Mouse (Mus musculus): ENCODE data around the gene Thrb.

GRCm38 (mm10) chr14:17905627-17906026, 245.6 kb downstream of the Thrb start:
- no peak for TF ChIP-seq GATA1 (IDR thresholded peaks at IDR 0.05; ENCODE audit: borderline replicate concordance, low read length)
- TF ChIP-seq FLI1 (IDR thresholded peaks at IDR 0.05; ENCODE audit: low read length), result no peak
